15 mouse cellular contexts compared by ENCODE assay signal in genomic region chr19:12824549-12824948, GRCm38 (mm10). TPM values are rescaled to one million over a fixed set of nuclear protein-coding genes. Genes with fewer than 3 reads are reported as not detected.
DNase-seq lines count a peak whose midpoint lies in the region; ATAC-seq and TF ChIP-seq lines count a peak whose summit lies in the region.
"Had no signal": no experiment of that assay in that cellular context is flagged by ENCODE, and none has a peak within 500 bp of the region (broad histone marks: within the 10 kb centered on the region; RNA-seq: fewer than 3 reads in every experiment).

No protein-coding gene starts in this region.

- intact Hi-C loops in gastrocnemius, adult 2 months (cut with DNase I) = no loop called here

- H3K9ac ChIP-seq in liver, postnatal 0 days (replicated peaks) = no peak overlapping the region
- H3K9ac ChIP-seq: stomach, embryonic 15.5 days had no signal

- H3K36me3 ChIP-seq in liver, postnatal 0 days (replicated peaks; ENCODE audit: insufficient read depth, low read length) = no peaks in the 10 kb centered on the region
- H3K36me3 ChIP-seq: stomach, embryonic 15.5 days had no signal

- no peaks in the 10 kb centered on the region for H3K9me3 ChIP-seq in liver, postnatal 0 days (ENCODE audit: low read length)
- H3K9me3 ChIP-seq: stomach, embryonic 15.5 days had no signal

- H3K4me2 ChIP-seq in liver, postnatal 0 days (ENCODE audit: low read depth, low read length) = no peak overlapping the region
- H3K4me2 ChIP-seq: stomach, embryonic 15.5 days had no signal

- 82% methylated on average over 4 of the region's 4 CpGs for WGBS in liver, postnatal 0 days (ENCODE audit: insufficient replicate concordance)

- no peak overlapping the region for H3K4me3 ChIP-seq in gastrocnemius, adult 2 months
- H3K4me3 ChIP-seq in liver, postnatal 0 days (ENCODE audit: low read depth, low read length) = no peak overlapping the region
- H3K4me3 ChIP-seq: stomach, embryonic 15.5 days had no signal

- TF ChIP-seq EP300 in liver, postnatal 0 days (IDR thresholded peaks at IDR 0.05; ENCODE audit: low read depth) = no peak

- no peak for ATAC-seq in liver, postnatal 0 days
- ATAC-seq: hindbrain, postnatal 0 days had no signal

- no peak overlapping the region for H3K27ac ChIP-seq in gastrocnemius, adult 2 months
- H3K27ac ChIP-seq in liver, postnatal 0 days (ENCODE audit: low read depth) = no peak overlapping the region
- H3K27ac ChIP-seq: hindbrain, postnatal 0 days; stomach, embryonic 15.5 days had no signal

- TF ChIP-seq CTCF in gastrocnemius, adult 2 months (IDR thresholded peaks at IDR 0.05) = peak; percentile 21; the same call in 1 of the 2 replicates
- peak; percentile 46 for TF ChIP-seq CTCF in liver, postnatal 0 days (IDR thresholded peaks at IDR 0.05; ENCODE audit: low read depth)

- no peak for DNase-seq in gastrocnemius, adult 2 months
- DNase-seq in gastrocnemius, postnatal 4 days (ENCODE audit: low spot score in 2 of 2) = no peak
- DNase-seq in lung, postnatal 36 days = peak; percentile 27
- no peak for DNase-seq in lung, postnatal 25 days (ENCODE audit: low spot score)
- no peak for DNase-seq in liver, postnatal 0 days
- peak; percentile 64 for DNase-seq in thymus, postnatal 4 days
- no peak for DNase-seq in cerebellum, postnatal 14 days
- DNase-seq in spleen, postnatal 36 days (ENCODE audit: low spot score in 2 of 2) = no peak

- H3K27me3 ChIP-seq in liver, postnatal 0 days (ENCODE audit: insufficient read depth, low read length) = no peaks in the 10 kb centered on the region
- H3K27me3 ChIP-seq: stomach, embryonic 15.5 days had no signal

- no peaks in the 10 kb centered on the region for H3K4me1 ChIP-seq in liver, postnatal 0 days (ENCODE audit: insufficient read depth)
- H3K4me1 ChIP-seq: stomach, embryonic 15.5 days had no signal

RNA-seq across cellular contexts. Expression of gene Gm5244, which starts 21.9 kb away (rescaled TPM):
- total RNA-seq in gastrocnemius, adult 2 months (2021) = not detected
- total RNA-seq in gastrocnemius, postnatal 4 days (2021) = not detected
- not detected in 2 replicates for polyA plus RNA-seq in liver, postnatal 0 days (2015; fragmentation: Nextera tagmentation; extraction: Ambion mirVana)
- total RNA-seq: hindbrain, postnatal 0 days; layer of hippocampus, adult 18-20 months had no signal
- polyA plus RNA-seq: C2C12; heart, embryonic 14.5 days; hindbrain, postnatal 0 days; limb, embryonic 11.5 days; neural tube, embryonic 11.5 days; stomach, embryonic 15.5 days had no signal

RNA-seq across cellular contexts. Expression of gene Lpxn, which starts 28.6 kb away (rescaled TPM):
- under 1 TPM in 1 of 2 experiments, not detected in 1; 0.17 TPM for total RNA-seq in gastrocnemius, adult 2 months (2021)
- total RNA-seq in gastrocnemius, postnatal 4 days (2021) = 1 to 10 TPM; 1.5 to 1.9 TPM
- polyA plus RNA-seq in liver, postnatal 0 days (2015; fragmentation: Nextera tagmentation; extraction: Ambion mirVana) = 3.1 and 4.1 TPM in 2 replicates

RNA-seq across cellular contexts. Expression of gene Zfp91, which starts 28.6 kb away (rescaled TPM):
- 100 to 1,000 TPM; 135 to 138 TPM for total RNA-seq in gastrocnemius, adult 2 months (2021)
- 10 to 100 TPM; 62.2 to 71.0 TPM for total RNA-seq in gastrocnemius, postnatal 4 days (2021)
- 6.7 and 7.0 TPM in 2 replicates for polyA plus RNA-seq in liver, postnatal 0 days (2015; fragmentation: Nextera tagmentation; extraction: Ambion mirVana)

RNA-seq across cellular contexts. Expression of gene Olfr1444, which starts 32.5 kb away (rescaled TPM):
- total RNA-seq in gastrocnemius, adult 2 months (2021) = not detected
- total RNA-seq in gastrocnemius, postnatal 4 days (2021) = not detected
- polyA plus RNA-seq in liver, postnatal 0 days (2015; fragmentation: Nextera tagmentation; extraction: Ambion mirVana) = not detected in 2 replicates
- total RNA-seq: hindbrain, postnatal 0 days; layer of hippocampus, adult 18-20 months had no signal
- polyA plus RNA-seq: C2C12; heart, embryonic 14.5 days; hindbrain, postnatal 0 days; limb, embryonic 11.5 days; neural tube, embryonic 11.5 days; stomach, embryonic 15.5 days had no signal

RNA-seq across cellular contexts. Expression of gene Olfr1445, which starts 59.1 kb away (rescaled TPM):
- total RNA-seq in gastrocnemius, adult 2 months (2021) = not detected
- total RNA-seq in gastrocnemius, postnatal 4 days (2021) = not detected
- polyA plus RNA-seq in liver, postnatal 0 days (2015; fragmentation: Nextera tagmentation; extraction: Ambion mirVana) = not detected in 2 replicates
- total RNA-seq: hindbrain, postnatal 0 days; layer of hippocampus, adult 18-20 months had no signal
- polyA plus RNA-seq: C2C12; heart, embryonic 14.5 days; hindbrain, postnatal 0 days; limb, embryonic 11.5 days; neural tube, embryonic 11.5 days; stomach, embryonic 15.5 days had no signal

Comparison
In these comparisons a context has a peak if more than half of its experiments do, and no peak if none do; other contexts are left out.
1. DNase-seq: peak in lung, postnatal 36 days (single experiment) and thymus, postnatal 4 days (single experiment); none in gastrocnemius, adult 2 months (single experiment), gastrocnemius, postnatal 4 days (0 of 2), lung, postnatal 25 days (single experiment), liver, postnatal 0 days (single experiment), cerebellum, postnatal 14 days (0 of 2) and spleen, postnatal 36 days (0 of 2).